Mouse (Mus musculus) olfactory bulb, adult 2 months (tissue): ENCODE measurements around the gene Arih2. TPM values are rescaled to one million over a fixed set of nuclear protein-coding genes. Genes with fewer than 3 reads are reported as not detected.

Experiments used
- H3K27ac ChIP-seq: fragments of 200-500 bp; 2 replicates; pipeline ENCODE4 v1.5.1; 2012; ENCODE audit warnings: low read depth, low read length; ENCODE audit not compliant: insufficient read depth
- H3K4me1 ChIP-seq: fragments of 200-500 bp; 2 replicates; pipeline ENCODE4 v1.6.1; 2012; ENCODE audit warnings: low read length; ENCODE audit not compliant: control insufficient read depth, insufficient read depth
- H3K4me3 ChIP-seq: fragments of 200-500 bp; 2 replicates; pipeline ENCODE4 v1.5.1; 2012; ENCODE audit warnings: mild to moderate bottlenecking, low read depth, low read length, moderate library complexity; ENCODE audit not compliant: insufficient read depth
- CTCF ChIP-seq: fragments of 200-500 bp; IDR thresholded peaks from 2 replicates; pipeline ENCODE4 v1.5.1; 2012; ENCODE audit warnings: low read depth, mild to moderate bottlenecking, low read length, moderate library complexity; ENCODE audit not compliant: insufficient read depth
- POLR2A ChIP-seq: fragments of 200-500 bp; IDR thresholded peaks from 2 replicates; pipeline ENCODE4 v1.6.1; 2012; ENCODE audit warnings: mild to moderate bottlenecking, low read depth, low read length, moderate library complexity; ENCODE audit not compliant: insufficient read depth
- WGBS: fragments of 180-500 bp; shearing (Covaris S2); methylation state at CpG from one replicate; pipeline ENCODE4 v1.1.7; 2018; 5-methylcytosine and 5-hydroxymethylcytosine counted together
- polyA plus RNA-seq: library from polyadenylated mRNA; stranded (reverse); fragments of >200 nt; gene quantifications from 2 replicates; pipeline ENCODE4 v1.2.4, GENCODE M21; 2012; ENCODE audit warnings: low replicate concordance; ENCODE audit not compliant: missing spikeins, insufficient read depth, insufficient read length

The Arih2 gene
- polyA plus RNA-seq, 1 experiment: not detected

GRCm38 (mm10) chr9:108577025-108577424, 72.2 kb downstream of the Arih2 start:
- H3K4me1 ChIP-seq: peaks cover 59% of the 10 kb centered on the region
- WGBS: 23% methylated on average over 6 of the region's 6 CpGs

GRCm38 (mm10) chr9:108575321-108576297, 73.6 kb downstream of the Arih2 start:
- Histone ChIP-seq H3K27ac (no peak overlapping the region), H3K4me3 (no peak overlapping the region), H3K4me1 (peaks cover 62% of the 10 kb centered on the region)
- TF ChIP-seq CTCF: no peak
- no peak for TF ChIP-seq POLR2A
- WGBS: 84% methylated on average over 37 of the region's 37 CpGs

More at GRCm38 (mm10) chr9:108577025-108577424, 72.2 kb downstream of the Arih2 start:
- H3K4me3 ChIP-seq: peak overlapping the region; percentile 10
- no peak overlapping the region for H3K27ac ChIP-seq
- TF ChIP-seq POLR2A (no peak), CTCF (no peak)

GRCm38 (mm10) chr9:108574921-108575320, 74.3 kb downstream of the Arih2 start:
- no peak for TF ChIP-seq POLR2A
- no peak for TF ChIP-seq CTCF
- peaks cover 68% of the 10 kb centered on the region for H3K4me1 ChIP-seq
- no peak overlapping the region for H3K4me3 ChIP-seq
- no peak overlapping the region for H3K27ac ChIP-seq
- WGBS: 52% methylated on average over 12 of the region's 12 CpGs

GRCm38 (mm10) chr9:108573774-108574690, 75.2 kb downstream of the Arih2 start:
- Histone ChIP-seq H3K4me3 (no peak overlapping the region), H3K4me1 (peaks cover 59% of the 10 kb centered on the region), H3K27ac (no peak overlapping the region)
- WGBS: 51% methylated on average over 26 of the region's 26 CpGs
- TF ChIP-seq CTCF (no peak), POLR2A (no peak)

GRCm38 (mm10) chr9:108572321-108572720, 76.9 kb downstream of the Arih2 start:
- TF ChIP-seq POLR2A (no peak), CTCF (no peak)
- 75% methylated on average over 10 of the region's 10 CpGs for WGBS
- Histone ChIP-seq H3K27ac (no peak overlapping the region), H3K4me3 (no peak overlapping the region), H3K4me1 (peaks cover 64% of the 10 kb centered on the region)

- TF ChIP-seq CTCF: no peak
- 93% methylated on average over 16 of the region's 16 CpGs for WGBS
- H3K4me3 ChIP-seq: no peak overlapping the region
- peaks cover 57% of the 10 kb centered on the region for H3K4me1 ChIP-seq
- H3K27ac ChIP-seq: no peak overlapping the region
Observed at GRCm38 (mm10) chr9:108571401-108571973, 77.7 kb downstream of the Arih2 start.

- H3K4me1 ChIP-seq: peaks cover 50% of the 10 kb centered on the region
- TF ChIP-seq POLR2A: no peak
- peak; percentile 26; the same call in 1 of the 2 replicates for TF ChIP-seq CTCF
- WGBS: 1% methylated on average over 40 of the region's 40 CpGs
- peak overlapping the region; percentile 59 for H3K4me3 ChIP-seq
- H3K27ac ChIP-seq: peak overlapping the region; percentile 7
Observed at GRCm38 (mm10) chr9:108570207-108570896, 78.8 kb downstream of the Arih2 start.

- TF ChIP-seq POLR2A (0 out of 2 replicates have a peak, but pooled peaks have one; percentile 58), CTCF (no peak; the same call in 1 of the 2 replicates)
- peak within 1 kb of the TSS; percentile 7 for H3K27ac ChIP-seq
- WGBS: 2% methylated on average over 42 of the region's 42 CpGs
- H3K4me3 ChIP-seq: peak within 1 kb of the TSS; percentile 59
- peaks cover 43% of the 10 kb centered on the region for H3K4me1 ChIP-seq
Observed at GRCm38 (mm10) chr9:108569381-108570206, 79.6 kb downstream of the Arih2 start, which contains the start of gene Dalrd3. Dalrd3 (plus strand) TSS chr9:108569886.
